Mouse (Mus musculus) embryonic fibroblast, embryonic 13.5 days (primary cell): ENCODE measurements around the gene Stard13.

Source experiments
- CTCF ChIP-seq: IDR thresholded peaks from 2 replicates; pipeline ENCODE4 v1.5.1; 2011; ENCODE audit warnings: mild to moderate bottlenecking, control low read depth, low read length, moderate library complexity, borderline replicate concordance; ENCODE audit not compliant: insufficient read depth
- POLR2A ChIP-seq: IDR thresholded peaks from 2 replicates; pipeline ENCODE4 v1.6.1; 2011; ENCODE audit warnings: low read depth, mild to moderate bottlenecking, control low read depth, low read length, moderate library complexity

- TF ChIP-seq CTCF = no peak
- no peak for TF ChIP-seq POLR2A
These were observed 167.6 kb downstream of the Stard13 start for GRCm38 (mm10) chr5:151066016-151066415.
